Mouse (Mus musculus) monocyte, adult 2 months (primary cell): ENCODE measurements around the gene Fbxo42.

Source experiments
- DNase-seq, 2 experiments: peaks; one replicate each; pipeline ENCODE4 v3.0.0; 2022; ENCODE audit warnings: low spot score in 2 of 2, low read depth in 1 of 2

The Fbxo42 gene

GRCm38 (mm10) chr4:141213770-141214336 lies 66.1 kb downstream of the Fbxo42 start, which contains the start of gene Rsg1:
Rsg1 (plus strand) TSS chr4:141213956.
- DNase-seq, result peak; percentile 78 to 83

DNA sequence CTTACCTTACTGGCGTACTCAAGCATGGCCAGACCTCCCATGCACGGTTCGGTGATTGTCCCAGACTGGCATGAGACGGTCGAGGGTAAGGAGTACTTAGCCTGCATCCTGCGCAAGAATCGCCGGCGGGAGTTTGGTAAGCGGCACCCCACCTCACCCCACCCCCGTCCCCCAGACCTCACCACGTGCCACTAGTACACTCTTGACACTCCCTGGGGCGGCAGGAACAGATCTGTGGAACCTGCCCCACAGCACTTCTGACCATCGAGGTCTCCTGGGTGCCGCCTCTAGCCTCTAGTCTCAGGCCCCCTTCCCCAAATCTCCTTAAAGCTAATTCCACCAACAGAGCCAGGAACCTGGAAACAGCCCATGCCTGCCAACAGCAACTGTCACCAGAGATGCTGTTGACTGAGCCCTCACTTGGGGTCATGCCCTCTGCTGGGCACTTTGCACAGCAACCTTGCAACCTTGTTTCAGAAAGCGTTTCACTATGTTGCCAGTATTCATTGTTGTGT lies 66.7 kb downstream of the Fbxo42 start:
- peak in 1 of 2 experiments; percentile 22 for DNase-seq

DNA sequence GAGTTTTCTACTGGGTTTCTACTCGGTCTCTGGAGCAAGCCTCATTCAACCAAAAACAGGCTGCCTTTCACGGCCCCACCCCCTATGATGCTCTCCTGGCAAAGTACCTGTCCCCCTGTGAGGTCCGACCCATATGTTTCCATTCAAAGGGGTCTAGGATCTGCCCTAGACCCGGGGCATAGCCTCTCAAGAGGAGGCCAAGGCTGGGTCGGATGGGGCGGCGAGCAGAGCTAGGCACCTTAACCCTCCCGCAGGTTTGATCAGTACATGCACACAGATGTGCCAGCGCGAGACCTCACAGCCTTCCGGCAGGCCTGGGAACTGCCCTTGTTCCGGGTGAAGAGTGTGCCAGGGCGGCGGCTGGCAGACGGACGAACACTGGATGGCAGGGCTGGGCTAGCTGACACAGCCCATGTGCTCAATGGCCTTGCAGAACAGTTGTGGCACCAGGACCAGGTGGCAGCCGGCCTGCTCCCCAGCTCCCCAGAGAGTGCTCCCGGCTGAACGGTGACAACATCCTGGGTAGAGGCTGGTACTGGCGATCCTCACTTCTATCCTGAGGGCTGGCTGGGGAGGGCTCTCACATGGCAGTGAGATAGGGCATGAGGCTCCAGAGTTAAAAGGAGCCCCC lies 72.0 kb downstream of the Fbxo42 start:
- no peak for DNase-seq

- DNase-seq, result no peak
Observed at GRCm38 (mm10) chr4:141221848-141222247, 74.1 kb downstream of the Fbxo42 start.

DNA sequence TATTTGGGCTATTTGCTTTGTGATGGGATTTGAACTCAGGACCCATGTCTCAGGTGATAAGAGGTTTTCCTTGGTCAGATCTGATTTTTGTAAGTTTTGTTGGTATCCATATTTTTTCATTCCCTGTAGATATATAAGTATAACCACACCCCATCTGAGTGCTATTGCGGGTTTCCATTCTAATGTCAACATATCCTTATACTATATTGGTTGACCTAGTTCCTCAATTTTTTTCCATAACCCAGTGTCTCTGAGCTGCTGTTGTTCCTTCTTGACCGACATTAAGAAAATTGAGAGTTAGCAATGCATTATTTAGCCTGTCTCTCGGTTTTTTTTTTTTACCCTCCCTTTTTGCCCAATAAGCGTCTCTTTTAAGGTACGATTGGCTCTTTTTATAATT lies 75.0 kb downstream of the Fbxo42 start:
- no peak for DNase-seq

- no peak for DNase-seq
Observed at GRCm38 (mm10) chr4:141228687-141229086, 81.0 kb downstream of the Fbxo42 start.

DNA sequence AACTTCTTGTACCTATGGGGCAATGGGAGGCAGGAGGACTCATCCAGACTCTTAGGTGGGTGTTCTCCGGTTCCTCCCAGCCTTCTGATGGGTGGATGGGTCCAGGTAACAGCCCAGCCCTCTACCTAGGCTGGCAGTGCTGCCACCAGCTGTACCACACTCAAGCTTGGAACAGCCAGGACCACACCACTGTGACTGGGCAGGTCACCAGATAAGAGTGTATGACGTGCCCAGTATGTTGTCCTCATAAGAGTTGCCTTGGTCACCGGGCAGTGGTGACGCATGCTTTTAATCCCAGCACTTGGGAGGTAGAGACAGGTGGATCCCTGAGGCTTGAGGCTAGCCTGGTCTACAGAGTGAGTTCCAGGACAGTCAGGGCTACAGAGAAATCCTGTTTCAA lies 85.5 kb downstream of the Fbxo42 start:
- DNase-seq, result no peak

DNA sequence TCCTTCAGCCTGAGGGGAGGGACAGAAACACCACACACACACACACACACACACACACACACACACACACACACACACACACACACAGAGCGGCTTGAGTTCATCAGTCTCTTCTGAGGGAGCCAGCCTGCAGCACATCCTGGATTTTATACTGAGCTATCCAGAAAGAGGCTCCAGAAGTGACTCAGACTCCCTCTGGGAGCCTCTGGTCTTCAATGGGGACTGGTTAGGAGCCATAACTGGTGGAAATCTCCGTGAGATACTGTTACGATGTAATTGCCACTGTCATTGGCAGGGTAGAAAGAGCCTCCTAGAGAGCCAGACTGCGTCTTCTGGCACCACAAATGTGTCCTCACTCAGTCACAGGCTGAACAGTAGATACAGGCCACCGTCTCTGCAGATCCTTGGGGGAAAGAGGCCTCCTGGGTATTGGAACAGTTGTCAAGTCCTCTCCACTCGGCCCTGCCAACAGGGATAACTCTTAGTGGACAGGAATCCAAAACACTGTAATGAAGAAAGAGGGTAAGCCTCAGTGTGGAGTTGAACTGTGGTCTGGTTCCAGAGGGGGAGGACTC lies 87.9 kb downstream of the Fbxo42 start:
- no peak for DNase-seq

GRCm38 (mm10) chr4:141236856-141237255 lies 89.1 kb downstream of the Fbxo42 start:
- DNase-seq, result no peak

GRCm38 (mm10) chr4:141238492-141239387 lies 91.0 kb downstream of the Fbxo42 start:
- DNase-seq, result no peak

DNA sequence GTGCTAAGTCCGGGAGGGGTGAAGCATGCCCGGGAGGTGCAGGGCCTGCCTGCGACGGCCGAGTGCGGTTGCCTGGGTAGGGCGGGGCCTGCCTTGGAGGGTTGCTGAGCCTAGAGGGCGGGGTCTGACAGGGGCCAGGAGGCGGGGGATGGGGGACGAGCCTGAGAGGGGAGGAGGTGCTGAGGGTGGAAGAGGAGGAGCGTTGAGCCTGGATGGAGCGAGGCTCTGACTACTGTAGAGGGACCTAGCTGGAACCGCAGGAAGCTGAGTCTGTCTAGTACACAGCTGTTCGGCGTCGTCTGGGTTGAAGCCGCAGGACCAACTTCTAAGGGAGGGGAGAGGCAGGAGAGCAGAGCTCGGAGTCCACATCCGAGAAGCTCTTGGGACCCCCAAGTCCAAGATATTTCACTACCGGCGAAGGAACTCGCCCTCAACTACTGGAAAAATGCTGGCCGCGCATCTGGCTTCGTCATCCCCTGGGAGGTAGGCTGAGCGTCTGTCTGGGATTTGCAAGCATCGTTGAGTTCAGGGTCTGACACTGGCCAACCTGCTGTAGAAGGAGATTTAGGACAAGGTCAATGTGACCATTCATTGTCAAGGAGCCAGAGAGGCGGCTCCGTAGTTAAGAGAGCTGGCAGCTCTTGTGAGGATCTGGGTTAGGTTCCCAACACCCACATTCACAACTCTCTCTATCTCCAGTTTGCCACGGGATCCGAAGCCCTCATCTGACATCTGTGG lies 91.8 kb downstream of the Fbxo42 start, which contains the start of gene Arhgef19:
TSS of gene Arhgef19 (plus strand) at position 112 of the 738 bp plus-strand sequence.
- DNase-seq, result peak; percentile 58 to 61

- DNase-seq, result no peak
Observed at GRCm38 (mm10) chr4:141240617-141241016, 92.9 kb downstream of the Fbxo42 start.

- no peak for DNase-seq
Observed at GRCm38 (mm10) chr4:141241861-141242260, 94.1 kb downstream of the Fbxo42 start.

DNA sequence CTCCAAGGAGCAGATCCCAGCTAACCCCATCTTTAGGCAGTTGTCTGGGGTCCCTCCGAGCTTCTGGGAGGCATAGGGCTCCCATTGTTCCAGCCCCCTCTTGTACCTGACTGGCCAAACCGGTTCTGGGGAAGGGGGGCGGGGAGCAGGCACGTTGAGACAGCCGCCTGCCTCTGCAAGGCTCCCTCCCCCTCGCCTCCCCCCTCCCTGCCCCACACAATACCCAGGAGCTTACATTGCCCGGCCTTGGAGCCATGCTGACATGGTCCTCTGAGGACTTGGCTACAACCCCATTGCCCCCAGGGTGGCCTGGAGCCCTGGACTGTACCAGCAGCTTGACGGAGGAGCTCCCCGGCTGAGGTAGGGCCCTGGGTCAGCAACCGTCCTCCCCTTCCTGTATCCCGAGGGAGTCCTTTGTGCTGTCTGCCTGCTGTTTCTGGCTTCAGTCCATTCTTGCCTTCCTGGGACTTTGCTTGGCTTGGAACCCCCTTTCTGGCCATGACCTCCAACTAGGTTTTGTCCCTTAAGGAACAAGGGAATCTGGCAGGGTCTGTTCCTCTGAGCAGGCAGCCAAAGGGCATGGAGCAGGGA lies 95.0 kb downstream of the Fbxo42 start:
- no peak for DNase-seq

- no peak for DNase-seq
Observed at GRCm38 (mm10) chr4:141243636-141244035, 95.9 kb downstream of the Fbxo42 start.

DNA sequence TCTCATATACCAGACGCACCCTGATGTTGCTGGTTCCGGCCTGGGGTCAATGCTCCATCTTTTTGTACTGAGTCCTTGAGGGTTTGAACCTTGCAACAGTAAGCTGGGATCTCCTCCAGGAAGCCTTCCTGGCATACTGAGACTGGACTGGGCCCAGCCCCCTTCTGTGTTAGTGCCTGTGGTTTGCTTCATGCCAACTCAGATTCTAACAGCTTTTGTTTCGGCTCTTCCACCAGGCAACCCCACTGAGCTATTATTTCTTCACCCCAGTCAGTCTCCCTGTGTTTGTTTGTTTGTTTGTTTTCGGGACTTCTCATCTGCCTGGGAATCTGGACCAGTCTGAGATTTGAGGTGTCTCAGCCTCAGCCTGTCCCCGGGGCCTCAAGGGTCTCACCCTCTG lies 96.7 kb downstream of the Fbxo42 start:
- no peak for DNase-seq

GRCm38 (mm10) chr4:141244931-141245425 lies 97.3 kb downstream of the Fbxo42 start:
- DNase-seq, result no peak

- no peak for DNase-seq
Observed at GRCm38 (mm10) chr4:141246089-141246997, 98.6 kb downstream of the Fbxo42 start.

- no peak for DNase-seq
Observed at GRCm38 (mm10) chr4:141246998-141247350, 99.3 kb downstream of the Fbxo42 start.
